Mouse (Mus musculus) forebrain, embryonic 12.5 days (tissue): ENCODE measurements around the gene Hypm. TPM values are rescaled to one million over a fixed set of nuclear protein-coding genes. Genes with fewer than 3 reads are reported as not detected.

Experiments used
- ATAC-seq: fragments of 200-750 bp; cut with Nextera tagmentation; 2 replicates; pipeline ENCODE4 v1.8.0; 2017; ENCODE audit warnings: moderate TSS enrichment; ENCODE audit not compliant: low FRiP score
- H3K27ac ChIP-seq: fragments of 300-500 bp; sonication (generic); 2 replicates; pipeline ENCODE4 v1.5.1; 2016; ENCODE audit warnings: mild to moderate bottlenecking
- H3K27me3 ChIP-seq: fragments of 300-500 bp; sonication (generic); 2 replicates; pipeline ENCODE4 v1.6.1; 2016; ENCODE audit warnings: mild to moderate bottlenecking
- H3K36me3 ChIP-seq: fragments of 300-500 bp; sonication (generic); replicated peaks from 2 replicates; pipeline ENCODE4 v1.6.1; 2016; ENCODE audit warnings: mild to moderate bottlenecking
- H3K4me1 ChIP-seq: fragments of 300-500 bp; sonication (generic); 2 replicates; pipeline ENCODE4 v1.6.1; 2016
- H3K4me2 ChIP-seq: fragments of 300-500 bp; sonication (generic); 2 replicates; pipeline ENCODE4 v1.6.1; 2016; ENCODE audit warnings: mild to moderate bottlenecking, moderate library complexity
- H3K4me3 ChIP-seq: fragments of 300-500 bp; sonication (generic); replicated peaks from 2 replicates; pipeline ENCODE4 v1.5.1; 2016; ENCODE audit warnings: mild to moderate bottlenecking
- H3K9ac ChIP-seq: fragments of 300-500 bp; sonication (generic); 2 replicates; pipeline ENCODE4 v1.6.1; 2016; ENCODE audit warnings: mild to moderate bottlenecking
- H3K9me3 ChIP-seq: fragments of 300-500 bp; sonication (generic); 2 replicates; pipeline ENCODE4 v1.6.1; 2016
- WGBS: fragments of 180-500 bp; shearing (Covaris S2); methylation state at CpG from one replicate; pipeline ENCODE4 v1.1.7; 2016; 5-methylcytosine and 5-hydroxymethylcytosine counted together
- polyA plus RNA-seq: library from polyadenylated mRNA; unstranded; fragments of >200 nt; fragmentation: Nextera tagmentation; extraction: Ambion mirVana; gene quantifications from 2 replicates; pipeline ENCODE4 v1.2.1, GENCODE M21; 2016

Hypm gene
- not detected in 2 replicates for polyA plus RNA-seq

DNA sequence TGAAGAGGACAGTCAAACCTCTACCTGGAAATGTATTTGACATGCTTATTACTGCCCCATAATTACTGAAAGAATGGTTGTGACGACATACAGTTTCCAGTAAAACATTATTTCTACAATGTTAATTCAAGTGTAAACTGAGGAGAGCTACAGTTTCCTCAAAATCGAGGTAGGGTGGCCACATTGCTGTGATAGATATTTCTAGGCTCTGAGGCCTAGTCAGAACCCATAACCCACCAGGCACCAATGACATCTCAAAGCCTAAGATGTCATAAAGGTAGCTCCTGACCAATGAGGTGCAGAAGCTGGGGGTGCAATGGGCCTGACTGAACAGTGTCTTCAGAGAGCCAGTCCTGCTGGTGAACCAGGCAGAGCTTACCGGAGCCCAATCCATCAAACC, at the start of gene Hypm:
Gene Hypm (plus strand): TSS at position 301 of the 400 bp plus-strand sequence.
- Histone ChIP-seq H3K9ac (no peak within 1 kb of the TSS), H3K9me3 (no peaks in the 10 kb centered on the region), H3K4me1 (no peaks in the 10 kb centered on the region), H3K36me3 (no peaks in the 10 kb centered on the region), H3K4me3 (no peak within 1 kb of the TSS), H3K27me3 (no peaks in the 10 kb centered on the region), H3K27ac (no peak within 1 kb of the TSS), H3K4me2 (no peak within 1 kb of the TSS)
- no peak for ATAC-seq
- WGBS, result 78% methylated on average over 3 of the region's 3 CpGs

DNA sequence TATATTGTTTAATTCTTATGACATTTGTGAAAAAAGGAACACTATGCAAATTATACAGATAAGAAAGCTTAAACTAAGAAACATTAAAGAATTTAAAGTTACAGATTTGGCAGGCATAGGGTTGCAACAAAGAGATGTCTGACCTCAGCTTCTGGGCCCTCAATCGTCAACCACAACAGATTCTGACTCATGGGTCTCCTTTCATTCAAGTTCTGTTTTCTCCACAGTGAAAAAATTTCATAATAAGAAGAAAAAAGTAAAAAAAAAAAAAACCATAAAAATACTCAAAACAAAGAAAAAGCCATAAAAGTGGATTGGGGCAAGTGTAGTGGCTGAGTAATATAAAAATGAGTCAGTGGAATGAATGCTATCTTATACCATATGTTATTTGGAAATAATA, 36.6 kb upstream of the Hypm start:
- no peak overlapping the region for H3K4me3 ChIP-seq
- H3K27ac ChIP-seq, result no peak overlapping the region
- H3K9me3 ChIP-seq, result no peaks in the 10 kb centered on the region
- no peaks in the 10 kb centered on the region for H3K27me3 ChIP-seq
- H3K4me2 ChIP-seq, result no peak overlapping the region
- H3K36me3 ChIP-seq, result no peaks in the 10 kb centered on the region
- H3K9ac ChIP-seq, result no peak overlapping the region
- no peaks in the 10 kb centered on the region for H3K4me1 ChIP-seq
- WGBS, result 65% methylated on average over 1 of the region's 1 CpGs
- no peak for ATAC-seq

DNA sequence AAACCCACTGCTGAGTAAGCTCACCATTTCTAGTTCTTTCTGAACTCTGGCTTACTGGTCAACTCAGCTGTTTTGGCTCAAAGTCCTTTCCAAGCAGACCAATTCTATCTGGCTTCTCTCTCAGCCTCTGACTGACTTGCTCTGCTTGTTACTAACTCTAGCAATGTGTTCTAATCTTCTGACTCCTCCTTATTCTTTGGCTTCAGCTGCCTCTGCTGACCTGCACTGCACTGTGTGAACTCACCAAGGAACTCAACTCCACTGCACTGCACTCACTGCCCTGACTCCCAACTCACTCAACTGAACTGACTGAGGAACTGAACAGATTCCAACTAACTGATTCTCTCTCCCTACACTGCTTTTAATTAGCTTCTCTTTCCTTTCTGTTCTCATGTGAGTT, 34.3 kb upstream of the Hypm start:
- Histone ChIP-seq H3K4me1 (no peaks in the 10 kb centered on the region), H3K36me3 (no peaks in the 10 kb centered on the region), H3K27ac (no peak overlapping the region), H3K9ac (no peak overlapping the region), H3K27me3 (no peaks in the 10 kb centered on the region), H3K9me3 (no peaks in the 10 kb centered on the region), H3K4me2 (no peak overlapping the region), H3K4me3 (no peak overlapping the region)
- no peak for ATAC-seq

DNA sequence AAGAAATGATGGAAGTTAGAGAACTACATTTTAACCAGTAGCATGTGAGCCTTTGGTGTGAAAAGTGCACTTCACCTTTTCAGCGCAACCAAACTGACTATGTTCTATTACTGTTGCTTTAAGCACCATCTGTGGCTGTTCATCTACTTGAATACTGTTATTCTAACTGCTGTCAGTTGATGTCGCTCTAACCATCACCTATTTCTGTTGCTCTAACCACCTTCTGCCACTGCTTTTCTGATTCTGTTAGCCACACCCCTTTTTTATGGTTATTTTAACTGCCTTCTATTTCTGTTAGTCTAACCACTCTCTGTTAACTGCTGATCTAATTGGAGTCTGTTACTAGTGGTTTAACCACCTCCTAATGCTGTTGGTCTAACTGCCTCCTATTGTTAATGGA, 11.9 kb upstream of the Hypm start:
- no peaks in the 10 kb centered on the region for H3K4me1 ChIP-seq
- no peaks in the 10 kb centered on the region for H3K36me3 ChIP-seq
- H3K9ac ChIP-seq, result no peak overlapping the region
- WGBS, result 68% methylated on average over 2 of the region's 2 CpGs
- no peaks in the 10 kb centered on the region for H3K9me3 ChIP-seq
- H3K4me2 ChIP-seq, result no peak overlapping the region
- no peak overlapping the region for H3K4me3 ChIP-seq
- no peak for ATAC-seq
- no peaks in the 10 kb centered on the region for H3K27me3 ChIP-seq
- H3K27ac ChIP-seq, result no peak overlapping the region

DNA sequence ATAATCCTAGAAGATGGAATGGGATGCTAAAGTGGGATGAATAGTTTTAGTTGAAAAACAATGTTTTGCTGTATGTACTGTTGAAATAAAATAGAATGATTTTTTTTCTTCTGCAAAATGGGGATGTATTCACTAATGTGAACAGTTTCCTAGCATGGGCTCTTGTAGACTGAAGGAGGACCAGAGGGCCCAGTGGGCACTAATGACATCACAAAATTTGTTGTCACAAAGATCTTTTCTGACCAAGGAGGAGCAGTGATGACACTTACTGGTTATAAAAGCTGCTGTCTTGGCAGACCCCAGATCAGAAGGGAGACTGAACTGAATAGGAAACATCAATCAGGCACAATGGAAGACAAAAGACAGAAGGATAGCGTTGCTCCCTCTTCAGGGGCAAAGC, 2.7 kb downstream of the Hypm start, which contains the start of gene H2al3:
Gene H2al3 (plus strand): TSS at position 301 of the 400 bp plus-strand sequence.
- H3K36me3 ChIP-seq, result no peaks in the 10 kb centered on the region
- no peaks in the 10 kb centered on the region for H3K4me1 ChIP-seq
- H3K4me3 ChIP-seq, result no peak within 1 kb of the TSS
- H3K9ac ChIP-seq, result no peak within 1 kb of the TSS
- no peak within 1 kb of the TSS for H3K27ac ChIP-seq
- no peak for ATAC-seq
- no peaks in the 10 kb centered on the region for H3K27me3 ChIP-seq
- 79% methylated on average over 1 of the region's 1 CpGs for WGBS
- H3K4me2 ChIP-seq, result no peak within 1 kb of the TSS
- H3K9me3 ChIP-seq, result no peaks in the 10 kb centered on the region

DNA sequence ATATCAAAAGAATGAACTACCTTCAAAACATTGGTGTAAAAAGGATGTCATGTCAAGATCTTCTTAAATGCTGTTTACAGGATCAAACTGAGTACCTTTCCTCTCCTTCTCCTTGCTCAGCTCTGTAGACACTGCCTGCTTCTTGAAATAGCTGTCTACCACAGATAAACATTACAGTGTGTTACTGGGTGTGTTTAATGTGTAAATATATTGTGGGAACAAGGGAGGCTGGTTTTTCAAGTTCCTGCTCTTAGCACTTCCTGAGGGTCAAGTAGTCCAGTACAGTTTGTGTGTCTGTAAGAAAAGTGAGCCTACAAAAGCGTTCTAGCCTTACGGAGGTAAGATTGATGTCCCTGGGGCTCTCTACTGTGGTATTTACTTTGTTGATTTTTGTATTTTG, 15.1 kb downstream of the Hypm start:
- Histone ChIP-seq H3K4me2 (no peak overlapping the region), H3K4me1 (no peaks in the 10 kb centered on the region), H3K4me3 (no peak overlapping the region), H3K27me3 (no peaks in the 10 kb centered on the region), H3K27ac (no peak overlapping the region), H3K9me3 (no peaks in the 10 kb centered on the region), H3K36me3 (no peaks in the 10 kb centered on the region), H3K9ac (no peak overlapping the region)
- 91% methylated on average over 2 of the region's 2 CpGs for WGBS
- no peak for ATAC-seq

DNA sequence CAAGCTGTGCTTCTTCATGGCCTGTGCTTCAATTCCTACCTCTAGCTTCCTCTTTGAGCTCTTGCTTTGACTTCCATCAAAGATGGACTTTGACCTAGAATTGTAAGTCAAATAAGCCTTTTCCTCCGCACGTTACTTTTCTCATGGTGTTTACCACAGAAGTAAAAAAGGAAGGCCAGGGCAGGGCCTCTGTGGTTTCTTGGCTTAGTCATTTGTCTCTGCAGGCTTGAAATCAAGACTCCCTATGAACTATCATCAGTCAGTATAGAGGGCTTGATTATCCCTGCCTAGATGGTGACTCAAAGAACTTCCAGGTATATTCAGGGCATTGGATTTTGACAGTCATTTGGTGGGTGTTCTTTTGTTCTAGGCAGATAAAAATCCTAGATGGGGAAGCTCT, 28.8 kb downstream of the Hypm start:
- no peak overlapping the region for H3K4me2 ChIP-seq
- no peaks in the 10 kb centered on the region for H3K27me3 ChIP-seq
- no peak overlapping the region for H3K27ac ChIP-seq
- no peaks in the 10 kb centered on the region for H3K36me3 ChIP-seq
- 89% methylated on average over 2 of the region's 2 CpGs for WGBS
- no peaks in the 10 kb centered on the region for H3K4me1 ChIP-seq
- ATAC-seq, result no peak
- H3K9me3 ChIP-seq, result no peaks in the 10 kb centered on the region
- H3K4me3 ChIP-seq, result no peak overlapping the region
- H3K9ac ChIP-seq, result no peak overlapping the region

DNA sequence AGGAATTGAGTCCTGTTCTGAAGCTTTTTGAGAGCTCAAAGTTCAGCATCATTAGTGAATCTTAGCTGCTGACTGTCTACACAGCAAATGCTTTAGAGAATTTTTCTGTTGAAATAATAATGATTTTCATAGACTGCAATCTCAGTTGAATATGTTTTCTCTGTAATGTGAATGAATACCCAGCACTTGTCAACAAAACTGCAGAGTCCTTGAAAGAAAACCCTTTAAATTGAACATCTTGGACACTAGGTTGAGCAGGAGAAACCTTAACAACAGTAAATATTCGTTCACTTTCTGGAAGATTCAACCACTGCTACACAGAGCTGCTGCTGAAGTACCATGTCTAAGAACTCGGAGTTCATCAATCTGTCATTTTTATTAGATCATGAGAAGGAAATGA, 38.6 kb downstream of the Hypm start, which contains the start of gene Sytl5:
Gene Sytl5 (plus strand): TSS at position 301 of the 400 bp plus-strand sequence.
- Histone ChIP-seq H3K27ac (no peak within 1 kb of the TSS), H3K9ac (no peak within 1 kb of the TSS), H3K27me3 (no peaks in the 10 kb centered on the region), H3K4me1 (no peaks in the 10 kb centered on the region), H3K36me3 (no peaks in the 10 kb centered on the region), H3K4me3 (no peak within 1 kb of the TSS), H3K4me2 (no peak within 1 kb of the TSS), H3K9me3 (no peaks in the 10 kb centered on the region)
- ATAC-seq, result no peak
- 79% methylated on average over 2 of the region's 2 CpGs for WGBS

Other genes starting within 250 kb of the Hypm start
- gene Dynlt3, start 183.9 kb upstream of the Hypm start, polyA plus RNA-seq, result 29.2 and 29.4 TPM in 2 replicates
- not detected in 2 replicates for gene H2al3, start 2.8 kb downstream of the Hypm start, polyA plus RNA-seq
- gene Sytl5, start 38.7 kb downstream of the Hypm start, polyA plus RNA-seq, result 1.9 and 2.4 TPM in 2 replicates